Mouse (Mus musculus) cerebellum, adult 2 months (tissue): ENCODE data around the gene Fgfr2.

Source experiments
- CTCF ChIP-seq: fragments of 200-500 bp; IDR thresholded peaks from 2 replicates; pipeline ENCODE4 v1.5.1; 2011; ENCODE audit warnings: low read depth, mild to moderate bottlenecking, control low read depth, low read length, moderate library complexity, borderline replicate concordance; ENCODE audit not compliant: insufficient read depth
- POLR2A ChIP-seq: fragments of 200-500 bp; IDR thresholded peaks from 2 replicates; pipeline ENCODE4 v1.6.1; 2011; ENCODE audit warnings: low read length, control low read depth, borderline replicate concordance; ENCODE audit not compliant: insufficient read depth

- TF ChIP-seq CTCF (peak; percentile 90), POLR2A (no peak)
Observed at GRCm38 (mm10) chr7:130770707-130771106, 2352.4 kb downstream of the Fgfr2 start.
